Mouse (Mus musculus) stomach, adult 2 months (tissue): Measurements from ENCODE around the gene 7420426K07Rik. TPM values are rescaled to one million over a fixed set of nuclear protein-coding genes. Genes with fewer than 3 reads are reported as not detected.

Experiments
- polyA plus RNA-seq: library from polyadenylated mRNA; depleted of rRNA; stranded (reverse); fragments of >200 nt; gene quantifications from 2 replicates; pipeline ENCODE4 v1.2.3, GENCODE M21; 2012; rRNA removed

The 7420426K07Rik gene
- not detected in 2 replicates for polyA plus RNA-seq

GRCm38 (mm10) chr9:98902819-98903218 lies at the start of gene 7420426K07Rik:
Gene 7420426K07Rik (plus strand): TSS chr9:98903119.

GRCm38 (mm10) chr9:98856210-98856609 lies 46.7 kb upstream of the 7420426K07Rik start, which contains the start of gene Prr23a2:
Gene Prr23a2 (plus strand): TSS chr9:98856494.

GRCm38 (mm10) chr9:98864571-98864970 lies 38.3 kb upstream of the 7420426K07Rik start, which contains the start of gene Prr23a3:
Gene Prr23a3 (plus strand): TSS chr9:98864767.

Other genes starting within 250 kb of the 7420426K07Rik start
- not detected in 2 replicates for gene Prr23a1, start 60.6 kb upstream of the 7420426K07Rik start, polyA plus RNA-seq
- gene Prr23a2, start 46.6 kb upstream of the 7420426K07Rik start, polyA plus RNA-seq = not detected in 2 replicates
- gene Prr23a3, start 38.4 kb upstream of the 7420426K07Rik start, polyA plus RNA-seq = not detected in 2 replicates
- gene Foxl2, start 52.2 kb downstream of the 7420426K07Rik start, polyA plus RNA-seq = 0.06 and 0.08 TPM in 2 replicates
- gene Faim, start 83.3 kb downstream of the 7420426K07Rik start, polyA plus RNA-seq = 0.39 and 0.51 TPM in 2 replicates
- gene Gm1123, start 132.6 kb downstream of the 7420426K07Rik start, polyA plus RNA-seq = 0.10 and 0.13 TPM in 2 replicates
- 0.82 and 0.84 TPM in 2 replicates for gene Pik3cb, start 237.5 kb downstream of the 7420426K07Rik start, polyA plus RNA-seq